Mouse (Mus musculus) CH12.LX (cell line): Measurements from ENCODE around the gene Islr. TPM values are rescaled to one million over a fixed set of nuclear protein-coding genes. Genes with fewer than 3 reads are reported as not detected.

Experiments used
- DNase-seq: peaks from one replicate; pipeline ENCODE4 v3.0.0-alpha.2; 2013; ENCODE audit errors: extremely low read depth
- H3K27ac ChIP-seq: 2 replicates; pipeline ENCODE4 v1.5.1; 2012; ENCODE audit warnings: low read depth, mild to moderate bottlenecking, control low read depth, moderate library complexity; ENCODE audit not compliant: insufficient read depth
- H3K27me3 ChIP-seq: replicated peaks from 2 replicates; pipeline ENCODE3; 2012; ENCODE audit warnings: inconsistent platforms
- H3K36me3 ChIP-seq, 2 experiments: replicated peaks in 1 of 2; 2 replicates each; pipeline versions ENCODE3 to v1.6.1; 2012; ENCODE audit warnings: inconsistent platforms in 1 of 2, low read length in 1 of 2, mild to moderate bottlenecking in 1 of 2, mixed read lengths in 1 of 2, moderate library complexity in 1 of 2; ENCODE audit not compliant: control insufficient read depth in 1 of 2, insufficient read depth in 1 of 2
- H3K4me1 ChIP-seq, 2 experiments: 2 replicates each; pipeline ENCODE4 v1.6.1; 2012; ENCODE audit warnings: inconsistent platforms in 1 of 2, moderate library complexity in 1 of 2; ENCODE audit not compliant: insufficient read depth in 2 of 2, control insufficient read depth in 1 of 2
- H3K4me2 ChIP-seq: 2 replicates; pipeline ENCODE4 v1.6.1; 2012; ENCODE audit warnings: low read depth, mild to moderate bottlenecking, control low read depth; ENCODE audit not compliant: poor library complexity, insufficient read depth, severe bottlenecking
- H3K4me3 ChIP-seq, 3 experiments: fragments of 150-350 bp in 1 of 3; sonication (generic) in 1 of 3; replicated peaks in 1 of 3; 2 replicates each; pipeline versions ENCODE3 to v1.5.1; 2011 to 2012; ENCODE audit warnings: low read depth in 2 of 3, low read length in 2 of 3, mild to moderate bottlenecking in 2 of 3, moderate library complexity in 2 of 3, control low read depth in 1 of 3, improper control_type of control experiment in 1 of 3, inconsistent platforms in 1 of 3, mixed read lengths in 1 of 3; ENCODE audit not compliant: poor library complexity in 1 of 3
- H3K79me2 ChIP-seq: replicated peaks from 2 replicates; pipeline ENCODE4 v1.6.1; 2012; ENCODE audit warnings: mild to moderate bottlenecking, moderate library complexity; ENCODE audit not compliant: control insufficient read depth, poor library complexity, insufficient read depth, severe bottlenecking; ENCODE audit errors: extremely low read depth
- H3K9ac ChIP-seq: 2 replicates; pipeline ENCODE4 v1.6.1; 2012; ENCODE audit warnings: low read depth, mild to moderate bottlenecking, control low read depth, moderate library complexity; ENCODE audit not compliant: insufficient read depth
- H3K9me3 ChIP-seq: replicated peaks from 2 replicates; pipeline ENCODE3; 2012; ENCODE audit warnings: low read length, inconsistent platforms, mixed read lengths
- CTCF ChIP-seq, 2 experiments: IDR thresholded peaks in 1 of 2; conservative IDR thresholded peaks in 1 of 2; 2 replicates each; pipeline ENCODE4 v1.5.1; 2011 to 2012; ENCODE audit warnings: low read depth in 2 of 2, low read length in 2 of 2, improper control_type of control experiment in 1 of 2, inconsistent platforms in 1 of 2, mild to moderate bottlenecking in 1 of 2, moderate library complexity in 1 of 2
- E2F4 ChIP-seq: IDR thresholded peaks from 2 replicates; pipeline ENCODE4 v1.6.1; 2011; ENCODE audit warnings: low read depth, low read length, improper control_type of control experiment; ENCODE audit not compliant: insufficient replicate concordance
- ELF1 ChIP-seq: IDR thresholded peaks from 2 replicates; pipeline ENCODE4 v1.6.1; 2014; ENCODE audit warnings: low read depth, mild to moderate bottlenecking, inconsistent platforms, low read length, improper control_type of control experiment
- KAT2A ChIP-seq: IDR thresholded peaks from 2 replicates; pipeline ENCODE4 v1.6.1; 2012; ENCODE audit warnings: low read length, improper control_type of control experiment, inconsistent platforms; ENCODE audit not compliant: insufficient replicate concordance
- MYC ChIP-seq: IDR thresholded peaks from 2 replicates; pipeline ENCODE4 v1.6.1; 2011; ENCODE audit warnings: low read depth, mild to moderate bottlenecking, improper control_type of control experiment, low read length
- NRF1 ChIP-seq: IDR thresholded peaks from 2 replicates; pipeline ENCODE4 v1.6.1; 2014; ENCODE audit warnings: low read depth, mild to moderate bottlenecking, inconsistent platforms, low read length, improper control_type of control experiment, moderate library complexity
- PAX5 ChIP-seq: IDR thresholded peaks from 2 replicates; pipeline ENCODE4 v1.6.1; 2012; ENCODE audit warnings: low read length, inconsistent platforms, mixed read lengths
- RCOR1 ChIP-seq: conservative IDR thresholded peaks from 2 replicates; pipeline ENCODE4 v1.6.1; 2012; ENCODE audit warnings: low read depth, mild to moderate bottlenecking, inconsistent platforms, low read length, improper control_type of control experiment
- SIN3A ChIP-seq: IDR thresholded peaks from 2 replicates; pipeline ENCODE4 v1.6.1; 2012; ENCODE audit warnings: low read length, improper control_type of control experiment, inconsistent platforms
- dilution Hi-C: fragments of 300-500 bp; cut with MboI; formaldehyde crosslinking; loops from 2 replicates; pipeline ENCODE4 v1.14.3; 2020; ENCODE audit warnings: low sequenced_read_pairs; ENCODE audit not compliant: extremely low pct_unique_long_range_greater_than_20kb, extremely low pct_ligation_motif_present
- in situ Hi-C: fragments of 300-500 bp; cut with MboI; formaldehyde crosslinking; loops from 3 replicates; pipeline ENCODE4 v1.14.3; 2019; ENCODE audit warnings: low sequenced_read_pairs, low pct_ligation_motif_present, low pct_unique_long_range_greater_than_20kb, mixed read lengths
- polyA plus RNA-seq: library from polyadenylated mRNA; unstranded; fragments of >175 nt; gene quantifications from 2 replicates; pipeline ENCODE4 v1.2.1, GENCODE M21; 2012; ENCODE audit warnings: low read depth; ENCODE audit not compliant: insufficient read length
- total RNA-seq, 2 experiments: library from RNA; depleted of rRNA; stranded (reverse); fragments of 300-350 nt in 1 of 2; fragments of >200 nt in 1 of 2; gene quantifications; 2 replicates each; pipeline ENCODE4 v1.2.3; 2012 to 2014

The Islr gene
- total and polyA plus RNA-seq, 3 experiments: not detected

DNA sequence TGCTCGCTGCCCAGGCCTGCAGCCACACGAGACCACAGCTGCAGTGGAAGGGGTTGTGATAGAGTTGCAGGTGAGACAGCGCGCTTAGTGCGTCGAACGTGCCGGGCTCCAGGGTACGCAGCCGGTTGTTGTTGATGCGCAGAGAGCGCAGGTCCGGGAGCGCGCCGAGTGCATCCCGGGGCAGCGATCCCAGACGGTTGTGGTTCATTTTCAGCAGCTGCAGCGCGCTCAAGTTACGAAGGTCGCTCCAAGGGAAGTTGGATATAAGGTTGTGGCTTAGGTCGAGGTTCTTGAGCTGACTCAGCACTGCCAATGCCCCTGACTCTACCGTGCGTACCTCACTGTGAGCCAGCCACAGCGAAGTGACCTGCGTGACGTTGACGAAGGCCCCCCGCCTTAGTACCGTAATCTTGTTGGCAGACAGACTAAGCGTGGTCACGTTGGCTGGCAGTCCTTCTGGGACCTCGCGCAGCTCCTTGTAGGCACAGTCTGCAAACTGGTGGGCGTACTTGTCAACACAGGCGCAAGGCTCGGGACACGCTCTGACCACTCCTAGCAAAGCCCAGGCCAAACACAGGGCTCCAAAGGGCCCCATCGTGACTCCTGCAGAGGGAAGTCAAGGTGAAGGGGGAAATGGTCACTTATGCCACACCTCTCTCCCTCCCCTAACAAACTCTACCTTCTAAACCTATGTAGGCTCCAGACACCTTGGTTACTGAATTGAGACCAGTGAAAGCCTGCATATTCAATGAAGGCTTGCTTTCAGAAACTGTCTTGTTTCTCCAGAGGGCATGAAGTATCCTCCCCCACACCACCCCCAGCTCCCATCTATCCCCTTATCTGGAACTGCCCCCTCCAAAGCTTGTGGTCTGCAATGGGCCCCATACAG, 4.5 kb downstream of the Islr start:
- dilution Hi-C loops: no loop called here
- TF ChIP-seq ELF1: no peak
- peaks cover 2 to 3% of the 10 kb centered on the region in 2 experiments; a peak in 2 of 4 replicates for H3K4me1 ChIP-seq

DNA sequence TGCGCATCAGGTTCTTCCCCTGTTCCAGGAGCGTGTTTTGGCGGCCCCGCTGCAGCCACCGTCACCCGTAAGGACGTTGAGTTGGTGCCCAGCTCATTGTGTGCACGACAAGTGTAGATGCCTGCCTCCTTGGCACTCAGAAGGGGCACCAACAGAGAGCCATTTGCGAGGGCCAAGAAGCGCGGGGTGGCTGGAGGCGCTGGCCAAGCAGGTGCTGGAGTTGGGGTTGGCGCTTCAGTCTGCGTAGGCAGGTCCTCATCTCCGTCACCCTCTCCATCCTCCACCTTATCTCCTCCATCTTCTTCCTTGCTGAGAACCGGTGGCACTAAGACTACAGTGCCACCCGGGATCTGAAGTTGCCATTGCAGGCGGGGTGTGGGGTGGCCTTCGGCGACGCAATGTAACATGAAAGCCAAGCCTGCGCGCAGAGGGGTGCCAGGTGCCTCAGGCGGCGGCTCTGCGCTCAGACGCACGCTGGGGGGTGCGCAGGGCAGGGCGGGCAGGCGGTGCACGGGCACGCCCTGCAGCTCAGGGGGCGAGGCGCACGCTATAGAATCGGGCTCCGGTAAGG, 5.2 kb downstream of the Islr start:
- DNase-seq: no peak
- Histone ChIP-seq H3K4me3 (no peak overlapping the region), H3K4me1 (peaks cover under 1 to 2% of the 10 kb centered on the region in 2 experiments; a peak in 2 of 4 replicates), H3K36me3 (no peaks in the 10 kb centered on the region), H3K9me3 (peaks cover 19% of the 10 kb centered on the region), H3K27me3 (peaks cover 19% of the 10 kb centered on the region), H3K9ac (no peak overlapping the region), H3K4me2 (no peak overlapping the region), H3K27ac (no peak overlapping the region), H3K79me2 (no peaks in the 10 kb centered on the region)
- TF ChIP-seq NRF1 (no peak), SIN3A (no peak), KAT2A (no peak), PAX5 (no peak), E2F4 (no peak), MYC (no peak)
- dilution Hi-C loops: no loop called here
- in situ Hi-C loops: no loop called here

More for the DNA sequence above, 4.5 kb downstream of the Islr start:
- H3K9me3 ChIP-seq: peaks cover 19% of the 10 kb centered on the region
- H3K4me3 ChIP-seq: no peak overlapping the region
- no peak overlapping the region for H3K4me2 ChIP-seq
- peaks cover 21% of the 10 kb centered on the region for H3K27me3 ChIP-seq
- no peaks in the 10 kb centered on the region for H3K36me3 ChIP-seq
- no peak overlapping the region for H3K9ac ChIP-seq
- DNase-seq: no peak
- H3K79me2 ChIP-seq: no peaks in the 10 kb centered on the region
- no peak overlapping the region for H3K27ac ChIP-seq
- in situ Hi-C loops: no loop called here

DNA sequence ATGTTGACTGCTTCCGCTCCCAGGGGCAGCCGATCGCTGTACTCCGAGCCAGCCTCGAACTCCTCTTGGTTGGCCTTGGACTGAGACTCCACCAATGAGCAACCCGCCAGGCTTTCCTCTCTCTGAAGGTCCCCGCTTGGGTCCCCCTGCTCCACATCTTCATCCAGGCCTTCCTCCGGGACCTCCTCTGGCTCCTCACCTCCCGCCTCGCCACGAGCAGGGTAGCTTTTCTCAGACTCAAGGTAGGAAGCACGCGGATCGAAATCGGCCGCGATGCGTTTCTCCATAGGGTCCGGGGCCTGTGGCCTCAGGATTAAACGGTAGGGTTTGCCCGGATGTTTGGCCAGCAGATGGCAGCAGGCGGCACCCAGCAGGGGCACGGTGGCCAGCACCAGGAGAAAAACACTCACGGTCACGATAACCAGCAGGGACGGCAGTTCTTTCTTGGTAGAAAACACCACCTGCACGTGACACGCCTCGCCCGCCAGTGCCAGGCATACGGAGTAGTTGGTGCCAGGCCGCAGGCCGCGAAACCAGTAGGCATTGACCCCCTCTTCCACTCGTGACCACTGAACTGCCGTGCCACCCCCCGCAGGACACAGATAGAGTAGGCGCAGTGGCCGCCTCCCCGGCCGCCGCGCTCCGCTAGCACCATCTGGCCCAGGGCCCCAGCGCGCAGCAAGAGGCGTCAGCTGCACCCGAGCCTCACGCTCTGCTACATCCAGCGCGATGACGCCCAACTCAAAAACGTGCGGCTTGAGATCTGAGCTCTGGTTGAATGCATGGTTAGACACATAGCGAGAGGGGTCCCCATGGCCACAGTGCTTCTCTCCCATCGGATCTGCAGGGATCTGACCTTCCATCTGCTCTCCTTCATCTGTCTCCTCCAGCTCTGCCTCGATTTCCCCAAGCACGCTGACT, 6.1 kb downstream of the Islr start:
- TF ChIP-seq CTCF (conservative IDR thresholded peaks at IDR 0.05 in 1 of 2, IDR thresholded peaks at IDR 0.05 in 1 of 2; ENCODE audit: low read depth in 2 of 2, low read length in 2 of 2) (peak in 1 of 2 experiments; percentile 16; a peak in 1 of 4 replicates), RCOR1 (no peak)
- TF ChIP-seq, all 38 proteins: peak for 1
- Histone ChIP-seq H3K4me3 (no peak overlapping the region), H3K27me3 (peaks cover 10% of the 10 kb centered on the region), H3K27ac (no peak overlapping the region), H3K9ac (no peak overlapping the region), H3K9me3 (peaks cover 19% of the 10 kb centered on the region), H3K79me2 (no peaks in the 10 kb centered on the region), H3K4me2 (no peak overlapping the region), H3K36me3 (no peaks in the 10 kb centered on the region), H3K4me1 (peaks cover 0 to 2% of the 10 kb centered on the region in 2 experiments; a peak in 2 of 4 replicates)
- DNase-seq: no peak
- dilution Hi-C loops (no loop called here), in situ Hi-C loops (no loop called here)
